Mouse (Mus musculus): Measurements from ENCODE around the gene Ccser2.

Ccser2 gene

DNA sequence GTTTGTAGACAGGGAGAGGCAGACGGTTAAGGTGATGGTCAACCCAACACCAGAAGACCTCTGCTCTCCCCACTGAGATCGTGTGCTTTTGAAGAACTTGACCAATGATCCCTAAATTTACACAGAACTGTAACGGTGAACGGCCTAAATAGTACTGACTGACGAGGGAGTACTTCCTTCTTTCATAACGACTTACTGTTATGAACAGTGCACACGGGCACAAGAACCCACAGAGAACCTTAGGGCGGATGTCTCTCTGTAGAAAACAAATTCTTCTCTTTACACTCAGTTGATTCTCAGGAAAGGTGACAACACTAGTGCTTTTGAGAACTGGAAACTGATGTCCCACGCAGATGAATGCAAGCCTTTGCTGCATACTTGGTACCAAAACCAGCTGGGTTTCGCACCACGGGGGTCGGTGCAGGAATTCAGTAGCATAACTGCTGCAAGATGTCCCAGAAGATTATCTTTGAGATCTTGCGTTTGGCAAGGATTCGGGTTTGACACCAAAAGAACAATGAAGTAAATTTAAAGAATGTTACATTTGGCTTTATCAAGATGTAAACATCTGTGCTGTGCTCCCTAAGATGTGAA, 99.7 kb downstream of the Ccser2 start:
- DNase-seq (ENCODE audit: low spot score), result no peak

GRCm38 (mm10) chr14:36866966-36867700, 101.4 kb downstream of the Ccser2 start:
- peak; percentile 54 for DNase-seq (ENCODE audit: low spot score)

GRCm38 (mm10) chr14:36863877-36864489, 104.6 kb downstream of the Ccser2 start:
- peak; percentile 87 for DNase-seq (ENCODE audit: low spot score)

DNA sequence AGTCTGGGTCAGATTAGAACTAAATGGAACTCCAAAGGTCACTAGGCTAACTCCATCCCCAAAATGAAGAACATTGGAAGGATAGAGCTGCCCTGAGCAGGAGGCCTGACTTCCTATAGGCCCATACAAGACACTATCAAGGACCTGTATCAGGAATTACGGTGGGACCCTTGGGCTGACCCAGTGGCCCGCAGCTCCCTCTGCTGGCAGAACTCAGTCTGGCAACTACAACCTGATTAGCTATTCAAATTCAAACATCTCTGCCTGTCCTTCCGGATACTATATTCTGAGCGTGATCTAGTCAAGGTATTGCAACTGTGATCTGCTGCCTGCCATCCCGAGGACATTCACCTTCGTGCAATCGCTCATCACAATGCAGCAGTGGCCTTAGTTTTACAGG, 106.2 kb downstream of the Ccser2 start:
- peak; percentile 29 for DNase-seq (ENCODE audit: low spot score)

- DNase-seq (ENCODE audit: low spot score), result no peak
Observed at GRCm38 (mm10) chr14:36858932-36859331, 109.6 kb downstream of the Ccser2 start.

- no peak for DNase-seq (ENCODE audit: low spot score)
Observed at GRCm38 (mm10) chr14:36852972-36853371, 115.6 kb downstream of the Ccser2 start.

- no peak for DNase-seq (ENCODE audit: low spot score)
Observed at GRCm38 (mm10) chr14:36848860-36849259, 119.7 kb downstream of the Ccser2 start.
